Mouse (Mus musculus) neutrophil, adult 65 days (primary cell): ENCODE measurements around the gene Mavs. TPM values are rescaled to one million over a fixed set of nuclear protein-coding genes. Genes with fewer than 3 reads are reported as not detected.

Experiments
- total RNA-seq: library from RNA; stranded (reverse); gene quantifications from 2 replicates; pipeline ENCODE4 v1.2.4, GENCODE M21; 2023

The Mavs gene
- 6.1 and 6.3 TPM in 2 replicates for total RNA-seq

DNA sequence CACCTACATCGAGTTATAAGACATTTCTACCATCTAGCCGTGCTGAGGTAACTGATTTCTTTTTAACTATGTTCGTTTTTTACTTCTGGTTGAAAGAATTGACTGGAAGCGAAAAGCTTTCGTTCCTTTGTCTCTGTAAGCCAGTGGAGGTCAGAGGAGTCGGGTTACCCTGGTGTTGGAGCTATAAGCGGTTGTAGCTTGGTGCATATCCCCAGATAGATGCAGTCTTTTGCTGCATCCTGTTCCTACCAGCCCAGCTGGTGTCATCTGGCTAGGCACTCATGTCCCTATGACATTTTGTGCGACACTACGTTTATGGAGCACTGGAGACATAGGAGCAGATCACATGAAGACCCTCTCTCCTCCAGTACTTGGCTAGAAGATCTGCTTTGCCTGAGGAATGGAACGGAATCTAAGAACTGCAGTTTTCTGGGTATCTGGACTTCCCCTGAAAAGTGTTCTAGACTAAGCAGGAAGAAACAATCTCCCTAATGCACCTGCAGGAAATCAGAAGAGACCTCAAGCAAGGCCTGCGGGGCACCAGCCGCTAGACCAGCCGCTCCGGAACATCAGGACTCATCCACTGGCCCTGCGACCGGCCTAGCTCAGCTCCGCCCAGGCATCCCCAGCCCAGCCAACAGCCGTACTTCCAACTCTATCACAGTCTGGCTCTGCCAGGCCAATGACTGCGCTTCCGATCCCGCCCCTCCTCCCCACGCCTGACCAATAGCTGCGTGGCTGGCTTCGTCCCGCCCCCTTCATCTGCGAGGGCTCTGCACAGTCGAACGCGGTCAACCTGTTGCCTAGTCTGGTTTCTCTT, at the start of gene Mavs:
Gene Mavs, plus strand, starts transcription at position 757 of the 820 bp plus-strand sequence.

DNA sequence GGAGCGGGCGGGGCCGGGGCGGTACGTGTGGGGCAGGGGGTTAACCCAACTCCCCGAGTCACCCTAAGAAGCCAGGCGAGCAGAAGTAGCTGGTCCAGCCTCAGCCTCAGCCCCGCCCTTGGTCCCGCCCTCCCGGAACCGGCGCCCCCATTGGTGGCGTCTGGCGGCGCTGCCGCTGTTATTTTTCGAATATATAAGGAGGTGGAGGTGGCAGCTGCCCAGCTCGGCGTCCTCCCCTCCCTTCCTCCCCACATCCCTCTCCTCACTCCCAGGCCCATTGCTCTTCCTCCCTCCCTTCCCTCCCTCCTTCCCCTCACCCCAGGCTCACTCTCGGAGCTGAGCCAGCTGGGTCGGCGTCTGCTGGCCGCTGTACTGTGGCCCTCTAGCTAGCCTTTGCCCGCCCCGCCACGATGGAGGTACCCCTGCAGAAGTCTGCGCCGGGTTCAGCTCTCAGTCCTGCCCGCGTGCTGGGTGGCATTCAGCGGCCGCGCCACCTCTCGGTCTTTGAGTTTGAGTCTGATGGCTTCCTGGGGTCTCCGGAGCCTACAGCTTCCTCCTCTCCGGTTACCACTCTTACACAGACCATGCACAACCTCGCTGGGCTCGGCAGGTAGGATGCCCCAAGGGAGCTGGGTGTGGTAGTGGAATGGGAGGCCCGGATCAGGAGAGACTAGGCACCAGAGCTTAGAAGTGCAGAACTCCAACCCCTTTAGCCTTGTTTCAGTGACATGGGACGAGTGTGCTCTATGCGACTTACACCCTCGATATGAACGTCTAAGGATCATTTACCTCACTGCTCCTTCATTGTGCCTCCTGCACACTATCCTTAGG, 46.9 kb upstream of the Mavs start, which contains the start of the genes Cdc25b and Spef1:
Gene Cdc25b, plus strand, starts transcription at position 179 of the 831 bp plus-strand sequence.
Gene Spef1, minus strand, starts transcription at position 512 of the 831 bp plus-strand sequence.

DNA sequence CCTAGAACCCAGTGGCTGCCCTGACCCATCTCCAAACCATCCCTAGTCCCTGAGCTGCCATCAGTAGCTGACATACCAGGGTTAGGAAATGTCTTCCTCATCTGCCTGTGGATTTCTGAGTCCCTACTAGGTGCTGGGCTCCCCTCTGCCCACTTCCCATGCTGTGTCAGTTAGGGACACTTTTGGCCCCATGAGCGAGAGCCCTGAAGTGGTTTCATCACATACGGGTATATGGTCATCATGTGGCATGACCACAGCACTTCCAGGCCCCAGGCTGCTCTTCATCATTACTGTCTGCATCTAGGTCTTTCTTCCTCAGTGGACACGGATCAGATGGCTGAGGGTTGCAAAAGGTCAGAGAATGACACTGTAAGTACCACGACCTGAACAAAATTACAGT, 27.1 kb upstream of the Mavs start, which contains the start of gene Ap5s1:
Gene Ap5s1, plus strand, starts transcription at position 301 of the 400 bp plus-strand sequence.

DNA sequence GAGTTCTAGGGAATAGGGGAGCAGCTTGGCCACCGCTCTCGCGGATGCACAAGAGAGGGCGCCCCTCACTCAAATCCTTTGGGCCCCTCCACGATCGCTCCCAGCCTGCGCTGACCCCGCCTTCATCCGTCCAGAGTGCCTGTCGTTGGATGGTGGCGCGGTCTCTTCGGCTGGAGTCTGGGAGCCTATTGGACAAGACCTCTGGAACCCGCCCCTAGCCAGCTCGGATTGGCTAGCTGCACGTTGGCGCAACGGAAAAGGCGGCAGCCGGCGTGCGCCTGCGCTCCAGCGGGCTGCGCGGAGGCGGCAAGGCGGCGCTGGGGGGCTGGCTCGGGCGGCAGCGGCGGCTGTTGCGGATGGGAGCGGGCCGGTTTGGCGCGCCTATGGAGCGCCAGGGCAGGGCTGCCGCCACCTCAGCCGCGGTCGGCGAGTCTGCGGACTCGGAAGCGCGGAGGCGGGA, 28.4 kb downstream of the Mavs start, which contains the start of gene Pank2:
Gene Pank2, plus strand, starts transcription at position 283 of the 460 bp plus-strand sequence.

Other genes with a start within 250 kb of the Mavs start
- not detected in 2 replicates for gene Gfra4, start 191.0 kb upstream of the Mavs start, total RNA-seq
- 0.57 and 0.85 TPM in 2 replicates for gene Adam33, start 170.2 kb upstream of the Mavs start, total RNA-seq
- gene Siglec1, start 147.3 kb upstream of the Mavs start, total RNA-seq, result 0.57 and 2.0 TPM in 2 replicates
- gene Hspa12b, start 106.8 kb upstream of the Mavs start, total RNA-seq, result 0.28 TPM in 1 of 2 replicates, not detected in the other
- not detected in 2 replicates for gene Gm11037, start 100.6 kb upstream of the Mavs start, total RNA-seq
- 36.9 and 39.8 TPM in 2 replicates for gene 1700037H04Rik, start 74.0 kb upstream of the Mavs start, total RNA-seq
- gene Cenpb, start 54.0 kb upstream of the Mavs start, total RNA-seq, result 19.5 and 20.7 TPM in 2 replicates
- 49.5 and 53.3 TPM in 2 replicates for gene Cdc25b, start 47.1 kb upstream of the Mavs start, total RNA-seq
- gene Spef1, start 46.8 kb upstream of the Mavs start, total RNA-seq, result 0.92 and 1.5 TPM in 2 replicates
- 26.4 and 37.5 TPM in 2 replicates for gene Ap5s1, start 27.0 kb upstream of the Mavs start, total RNA-seq
- gene Pank2, start 28.4 kb downstream of the Mavs start, total RNA-seq, result 24.9 and 40.2 TPM in 2 replicates
- gene Rnf24, start 118.8 kb downstream of the Mavs start, total RNA-seq, result 25.4 and 33.4 TPM in 2 replicates